Mouse (Mus musculus) adrenal gland, postnatal 14 days (tissue): ENCODE results near the gene Gpr182. TPM values are rescaled to one million over a fixed set of nuclear protein-coding genes. Genes with fewer than 3 reads are reported as not detected.

ENCODE experiments used
- total RNA-seq: library from RNA; stranded (reverse); gene quantifications from 2 replicates; pipeline ENCODE4 v1.2.3, GENCODE M21; 2021

The Gpr182 gene
- total RNA-seq, 1 experiment from 2014 or later, result 12.0 TPM

Other genes with a start within 250 kb of the Gpr182 start
- gene Ndufa4l2, start 236.8 kb downstream of the Gpr182 start, total RNA-seq, result 53.5 and 55.7 TPM in 2 replicates
- gene Shmt2, start 229.3 kb downstream of the Gpr182 start, total RNA-seq, result 50.9 and 57.3 TPM in 2 replicates
- 7.4 and 8.0 TPM in 2 replicates for gene Nxph4, start 217.2 kb downstream of the Gpr182 start, total RNA-seq
- 138 and 201 TPM in 2 replicates for gene Lrp1, start 130.6 kb downstream of the Gpr182 start, total RNA-seq
- 75.0 and 89.4 TPM in 2 replicates for gene Stat6, start 108.7 kb downstream of the Gpr182 start, total RNA-seq
- gene Nemp1, start 84.8 kb downstream of the Gpr182 start, total RNA-seq, result 9.2 and 9.4 TPM in 2 replicates
- gene Nab2, start 83.2 kb downstream of the Gpr182 start, total RNA-seq, result 23.7 and 24.6 TPM in 2 replicates
- gene Myo1a, start 46.6 kb downstream of the Gpr182 start, total RNA-seq, result 1.5 and 1.9 TPM in 2 replicates
- gene Tac2, start 27.3 kb downstream of the Gpr182 start, total RNA-seq, result not detected in 2 replicates
- gene Zbtb39, start 12.2 kb downstream of the Gpr182 start, total RNA-seq, result 11.6 and 12.2 TPM in 2 replicates
- gene Rdh1, start 8.0 kb upstream of the Gpr182 start, total RNA-seq, result 0.94 and 1.9 TPM in 2 replicates
- gene Rdh16f1, start 8.1 kb upstream of the Gpr182 start, total RNA-seq, result 1.4 and 2.6 TPM in 2 replicates
- 1.5 and 21.4 TPM in 2 replicates for gene Rdh9, start 24.7 kb upstream of the Gpr182 start, total RNA-seq
- 0.64 and 1.7 TPM in 2 replicates for gene Rdh16, start 49.4 kb upstream of the Gpr182 start, total RNA-seq
- not detected in 2 replicates for gene Rdh19, start 98.2 kb upstream of the Gpr182 start, total RNA-seq
- gene Rdh16f2, start 114.7 kb upstream of the Gpr182 start, total RNA-seq, result 1.4 TPM in 1 of 2 replicates, not detected in the other
- 3.9 and 81.0 TPM in 2 replicates for gene Rdh7, start 137.1 kb upstream of the Gpr182 start, total RNA-seq
- 0.56 and 1.7 TPM in 2 replicates for gene Sdr9c7, start 146.8 kb upstream of the Gpr182 start, total RNA-seq